Mouse (Mus musculus): ENCODE measurements around the gene Tusc2. TPM values are rescaled to one million over a fixed set of nuclear protein-coding genes. Genes with fewer than 3 reads are reported as not detected.

Gene Tusc2
- polyA plus RNA-seq (2015; fragmentation: Nextera tagmentation; extraction: Ambion mirVana): 35.9 and 42.9 TPM in 2 replicates

- Histone ChIP-seq H3K4me1 (peaks cover 42% of the 10 kb centered on the region), H3K9ac (peak within 1 kb of the TSS; percentile 87), H3K27ac (peak within 1 kb of the TSS; percentile 51; the same call in 1 of the 2 replicates), H3K9me3 (no peaks in the 10 kb centered on the region), H3K36me3 (peaks cover 59% of the 10 kb centered on the region), H3K4me3 (peak within 1 kb of the TSS; percentile 91), H3K27me3 (no peaks in the 10 kb centered on the region), H3K4me2 (peak within 1 kb of the TSS; percentile 83)
- peak; percentile 87 for ATAC-seq (ENCODE audit: insufficient number of reproducible peaks, insufficient read depth, low FRiP score, low TSS enrichment, low read depth)
- 0% methylated on average over 44 of the region's 46 CpGs for WGBS
These were observed at the start of gene Tusc2 for GRCm38 (mm10) chr9:107563029-107563581. TSS of gene Tusc2 (plus strand) at chr9:107563255.

- H3K4me3 ChIP-seq: no peak overlapping the region
- 24% methylated on average over 14 of the region's 14 CpGs for WGBS
- no peak for ATAC-seq (ENCODE audit: insufficient number of reproducible peaks, insufficient read depth, low FRiP score, low TSS enrichment, low read depth)
- H3K27me3 ChIP-seq: peaks cover 21% of the 10 kb centered on the region
- no peaks in the 10 kb centered on the region for H3K9me3 ChIP-seq
- no peak overlapping the region for H3K4me2 ChIP-seq
- no peak overlapping the region for H3K27ac ChIP-seq
- no peaks in the 10 kb centered on the region for H3K36me3 ChIP-seq
- H3K9ac ChIP-seq: no peak overlapping the region
- peaks cover 32% of the 10 kb centered on the region for H3K4me1 ChIP-seq
These were observed 48.6 kb upstream of the Tusc2 start for GRCm38 (mm10) chr9:107514303-107514955.

DNA sequence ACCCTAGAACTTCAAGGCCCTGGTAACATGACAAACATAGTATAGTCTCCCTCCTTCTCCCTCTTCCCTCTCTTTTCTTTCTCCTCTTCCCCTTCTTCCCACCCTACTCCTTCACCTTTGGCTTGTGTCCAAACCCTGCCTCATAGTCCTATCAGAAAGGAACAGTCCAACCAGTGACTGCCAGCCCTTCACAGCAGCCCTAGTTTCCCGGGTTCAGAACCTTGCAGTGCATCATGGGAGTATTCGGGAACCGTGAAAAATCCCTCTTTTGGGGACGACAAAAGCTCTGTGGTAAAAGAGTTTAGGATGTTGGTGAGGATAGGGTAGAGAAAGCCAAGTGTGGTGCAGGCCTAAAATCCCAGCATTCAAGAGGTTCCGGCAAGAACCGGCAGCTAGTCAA lies 42.7 kb upstream of the Tusc2 start:
- H3K9ac ChIP-seq: no peak overlapping the region
- no peak overlapping the region for H3K4me2 ChIP-seq
- H3K27me3 ChIP-seq: peaks cover 31% of the 10 kb centered on the region
- H3K4me3 ChIP-seq: no peak overlapping the region
- WGBS: 58% methylated on average over 6 of the region's 6 CpGs
- H3K36me3 ChIP-seq: no peaks in the 10 kb centered on the region
- no peaks in the 10 kb centered on the region for H3K9me3 ChIP-seq
- no peak for ATAC-seq (ENCODE audit: insufficient number of reproducible peaks, insufficient read depth, low FRiP score, low TSS enrichment, low read depth)
- H3K27ac ChIP-seq: no peak overlapping the region
- H3K4me1 ChIP-seq: peaks cover 24% of the 10 kb centered on the region

- Histone ChIP-seq H3K27ac (no peak overlapping the region), H3K4me1 (peaks cover 26% of the 10 kb centered on the region), H3K4me3 (no peak overlapping the region), H3K9ac (no peak overlapping the region), H3K27me3 (peaks cover 40% of the 10 kb centered on the region), H3K9me3 (no peaks in the 10 kb centered on the region), H3K4me2 (0 out of 2 replicates have a peak overlapping the region, but pooled peaks have one; percentile 50), H3K36me3 (no peaks in the 10 kb centered on the region)
- 37% methylated on average over 5 of the region's 5 CpGs for WGBS
- ATAC-seq (ENCODE audit: insufficient number of reproducible peaks, insufficient read depth, low FRiP score, low TSS enrichment, low read depth): no peak
These were observed 41.9 kb upstream of the Tusc2 start for GRCm38 (mm10) chr9:107521190-107521589.

- WGBS: 19% methylated on average over 25 of the region's 25 CpGs
- peaks cover 44% of the 10 kb centered on the region for H3K27me3 ChIP-seq
- no peaks in the 10 kb centered on the region for H3K36me3 ChIP-seq
- H3K4me2 ChIP-seq: peak overlapping the region; percentile 50
- peaks cover 33% of the 10 kb centered on the region for H3K4me1 ChIP-seq
- no peak overlapping the region for H3K27ac ChIP-seq
- peak overlapping the region; percentile 6; the same call in 1 of the 2 replicates for H3K4me3 ChIP-seq
- H3K9ac ChIP-seq: peak overlapping the region; percentile 51
- peak; percentile 38; the same call in 1 of the 2 replicates for ATAC-seq (ENCODE audit: insufficient number of reproducible peaks, insufficient read depth, low FRiP score, low TSS enrichment, low read depth)
- H3K9me3 ChIP-seq: no peaks in the 10 kb centered on the region
These were observed 41.2 kb upstream of the Tusc2 start for GRCm38 (mm10) chr9:107521711-107522399.

DNA sequence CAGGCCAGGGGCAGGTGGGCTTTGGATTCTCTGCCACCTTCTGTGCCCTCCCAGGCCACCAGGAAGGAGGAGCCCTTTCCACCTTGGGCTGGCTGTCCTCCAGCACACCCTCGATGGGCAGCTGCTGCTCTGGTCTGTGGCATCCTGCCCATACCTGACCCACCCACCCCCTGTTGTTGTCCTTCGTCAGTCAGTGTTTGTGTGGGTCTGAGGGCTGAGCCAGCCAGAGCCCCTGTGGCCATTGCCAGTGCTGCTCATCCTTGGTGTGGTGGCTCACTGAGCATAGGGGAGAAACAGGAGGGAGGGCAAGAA lies 40.7 kb upstream of the Tusc2 start:
- H3K27me3 ChIP-seq: peaks cover 48% of the 10 kb centered on the region
- WGBS: 40% methylated on average over 2 of the region's 2 CpGs
- peak overlapping the region; percentile 51 for H3K9ac ChIP-seq
- peak overlapping the region; percentile 50 for H3K4me2 ChIP-seq
- ATAC-seq (ENCODE audit: insufficient number of reproducible peaks, insufficient read depth, low FRiP score, low TSS enrichment, low read depth): 0 out of 2 replicates have a peak, but pooled peaks have one; percentile 15
- H3K36me3 ChIP-seq: no peaks in the 10 kb centered on the region
- no peak overlapping the region for H3K4me3 ChIP-seq
- H3K27ac ChIP-seq: no peak overlapping the region
- no peaks in the 10 kb centered on the region for H3K9me3 ChIP-seq
- peaks cover 38% of the 10 kb centered on the region for H3K4me1 ChIP-seq

GRCm38 (mm10) chr9:107526198-107527026 lies 36.6 kb upstream of the Tusc2 start:
- Histone ChIP-seq H3K36me3 (no peaks in the 10 kb centered on the region), H3K9ac (peak overlapping the region; percentile 41; the same call in 1 of the 2 replicates), H3K4me1 (peaks cover 26% of the 10 kb centered on the region), H3K4me3 (peak overlapping the region; percentile 44), H3K9me3 (no peaks in the 10 kb centered on the region), H3K27me3 (peaks cover 63% of the 10 kb centered on the region), H3K27ac (no peak overlapping the region), H3K4me2 (peak overlapping the region; percentile 67)
- ATAC-seq (ENCODE audit: insufficient number of reproducible peaks, insufficient read depth, low FRiP score, low TSS enrichment, low read depth): no peak
- WGBS: 5% methylated on average over 44 of the region's 44 CpGs

GRCm38 (mm10) chr9:107533791-107534407 lies 29.2 kb upstream of the Tusc2 start, which contains the start of gene Tmem115:
TSS of gene Tmem115 (plus strand) at chr9:107533945.
- Histone ChIP-seq H3K4me2 (peak within 1 kb of the TSS; percentile 96), H3K4me1 (peaks cover 27% of the 10 kb centered on the region), H3K9ac (peak within 1 kb of the TSS; percentile 89), H3K36me3 (peaks cover 23% of the 10 kb centered on the region), H3K27me3 (peaks cover 4% of the 10 kb centered on the region; the same call in 1 of the 2 replicates), H3K27ac (peak within 1 kb of the TSS; percentile 85), H3K4me3 (peak within 1 kb of the TSS; percentile 94), H3K9me3 (no peaks in the 10 kb centered on the region)
- peak; percentile 96 for ATAC-seq (ENCODE audit: insufficient number of reproducible peaks, insufficient read depth, low FRiP score, low TSS enrichment, low read depth)
- under 1% methylated on average over 48 of the region's 48 CpGs for WGBS

DNA sequence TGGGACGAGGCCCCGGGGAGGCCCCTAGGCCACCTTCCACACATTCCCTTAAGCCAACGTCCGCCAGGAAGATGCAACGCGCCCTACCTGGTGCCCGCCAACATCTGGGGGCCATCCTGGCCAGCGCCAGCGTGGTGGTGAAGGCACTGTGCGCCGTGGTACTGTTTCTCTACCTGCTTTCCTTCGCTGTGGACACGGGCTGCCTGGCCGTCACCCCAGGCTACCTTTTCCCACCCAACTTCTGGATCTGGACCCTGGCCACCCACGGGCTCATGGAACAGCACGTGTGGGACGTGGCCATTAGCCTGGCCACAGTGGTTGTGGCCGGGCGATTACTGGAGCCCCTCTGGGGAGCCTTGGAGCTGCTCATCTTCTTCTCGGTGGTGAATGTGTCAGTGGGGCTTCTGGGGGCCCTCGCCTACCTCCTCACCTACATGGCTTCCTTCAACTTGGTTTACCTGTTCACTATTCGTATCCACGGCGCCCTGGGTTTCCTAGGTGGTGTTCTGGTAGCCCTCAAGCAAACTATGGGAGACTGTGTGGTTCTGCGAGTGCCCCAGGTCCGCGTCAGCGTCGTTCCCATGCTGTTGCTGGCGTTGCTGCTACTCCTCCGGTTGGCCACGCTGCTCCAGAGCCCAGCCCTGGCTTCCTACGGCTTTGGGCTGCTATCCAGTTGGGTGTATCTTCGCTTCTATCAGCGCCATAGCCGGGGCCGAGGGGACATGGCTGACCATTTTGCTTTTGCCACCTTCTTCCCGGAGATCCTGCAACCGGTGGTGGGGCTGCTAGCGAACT lies 28.4 kb upstream of the Tusc2 start:
- Histone ChIP-seq H3K9me3 (no peaks in the 10 kb centered on the region), H3K27ac (peak overlapping the region; percentile 85), H3K4me3 (peak overlapping the region; percentile 94), H3K27me3 (peaks cover 4% of the 10 kb centered on the region; the same call in 1 of the 2 replicates), H3K36me3 (peaks cover 30% of the 10 kb centered on the region), H3K4me2 (peak overlapping the region; percentile 96), H3K4me1 (peaks cover 27% of the 10 kb centered on the region), H3K9ac (peak overlapping the region; percentile 89)
- no peak for ATAC-seq (ENCODE audit: insufficient number of reproducible peaks, insufficient read depth, low FRiP score, low TSS enrichment, low read depth)
- WGBS: under 1% methylated on average over 40 of the region's 40 CpGs

- Histone ChIP-seq H3K4me2 (no peak overlapping the region), H3K9ac (no peak overlapping the region), H3K27ac (no peak overlapping the region), H3K36me3 (peaks cover 36% of the 10 kb centered on the region), H3K4me3 (no peak overlapping the region), H3K9me3 (no peaks in the 10 kb centered on the region), H3K27me3 (no peaks in the 10 kb centered on the region), H3K4me1 (peaks cover 48% of the 10 kb centered on the region)
- 93% methylated on average over 7 of the region's 7 CpGs for WGBS
- ATAC-seq (ENCODE audit: insufficient number of reproducible peaks, insufficient read depth, low FRiP score, low TSS enrichment, low read depth): no peak
These were observed 24.8 kb upstream of the Tusc2 start for GRCm38 (mm10) chr9:107538231-107538630.
